9 mouse cellular contexts compared by ENCODE assay signal in the genomic region with DNA sequence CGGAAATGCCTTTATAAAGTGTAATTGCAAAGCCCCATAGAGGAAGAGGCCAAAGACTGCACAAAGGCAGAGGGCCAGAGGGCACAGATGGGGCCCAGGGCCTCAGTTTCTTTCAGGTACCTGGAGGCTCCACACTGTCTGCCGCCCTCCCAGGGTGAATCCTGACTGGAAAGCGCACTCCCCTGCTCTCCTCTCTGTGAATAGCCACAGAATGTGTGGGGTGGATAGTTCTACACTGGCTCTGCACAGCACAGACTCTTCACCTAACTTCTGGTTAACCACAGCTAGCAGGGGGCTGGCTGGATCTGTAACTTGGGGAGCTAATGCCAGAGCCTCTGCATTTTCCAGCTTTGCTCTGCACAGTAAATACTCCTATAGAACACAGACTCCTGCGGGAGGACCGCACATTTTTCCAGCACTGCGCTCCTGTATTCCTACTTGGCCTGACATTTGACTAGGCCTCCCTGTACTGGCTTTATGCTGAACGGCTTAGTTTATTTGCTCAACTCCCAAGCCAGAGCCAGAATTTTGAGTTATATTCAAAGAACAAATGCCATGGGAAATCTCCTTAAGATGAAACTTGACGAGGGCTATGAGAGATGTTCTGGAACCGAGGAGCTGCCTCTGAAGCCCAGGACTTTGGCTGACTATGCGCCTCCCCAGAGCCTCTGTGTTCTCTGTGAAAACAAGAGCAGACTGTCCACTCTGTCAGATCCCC. TPM values are rescaled to one million over a fixed set of nuclear protein-coding genes. Genes with fewer than 3 reads are reported as not detected.
A peak's percentile ranks its signal among the peaks of the same experiment; 100 is the strongest.
DNase-seq lines count a peak whose midpoint lies in the region; ATAC-seq and TF ChIP-seq lines count a peak whose summit lies in the region.
"Had no signal": no experiment of that assay in that cellular context is flagged by ENCODE, and none has a peak within 500 bp of the region (broad histone marks: within the 10 kb centered on the region; RNA-seq: fewer than 3 reads in every experiment).

No protein-coding gene starts in this region.

- H3K36me3 ChIP-seq in kidney, adult 2 months (ENCODE audit: control insufficient read depth, insufficient read depth, low read length) = no peaks in the 10 kb centered on the region
- H3K36me3 ChIP-seq in intestine, embryonic 14.5 days (ENCODE audit: control insufficient read depth, insufficient read depth, low read length) = no peaks in the 10 kb centered on the region
- no peaks in the 10 kb centered on the region for H3K36me3 ChIP-seq in neural tube, embryonic 15.5 days

- DNase-seq in kidney, postnatal 4 days = peak; percentile 29 to 37
- no peak for DNase-seq in kidney, adult 2 months
- DNase-seq in gastrocnemius, adult 2 months = peak; percentile 54
- peak; percentile 76 for DNase-seq in intestine, embryonic 14.5 days (ENCODE audit: low spot score)
- DNase-seq in right cerebral cortex, adult 18-20 months = no peak
- DNase-seq in layer of hippocampus, postnatal 25 days (ENCODE audit: extremely low spot score in 1 of 2, low spot score in 1 of 2) = no peak
- no peak for DNase-seq in right cerebral cortex, postnatal 10 days (ENCODE audit: low spot score in 2 of 2)

- H3K9me3 ChIP-seq in intestine, embryonic 14.5 days (ENCODE audit: control insufficient read depth, low read length) = no peaks in the 10 kb centered on the region
- no peaks in the 10 kb centered on the region for H3K9me3 ChIP-seq in neural tube, embryonic 15.5 days (replicated peaks)

- no peak overlapping the region for H3K27ac ChIP-seq in kidney, adult 2 months (ENCODE audit: insufficient read depth, low read depth, low read length)
- peak overlapping the region; percentile 85 for H3K27ac ChIP-seq in gastrocnemius, adult 2 months
- H3K27ac ChIP-seq in intestine, embryonic 14.5 days (ENCODE audit: low read depth) = peak overlapping the region; percentile 97
- H3K27ac ChIP-seq in neural tube, embryonic 15.5 days (replicated peaks) = peak overlapping the region; percentile 14; the same call in 1 of the 2 replicates

- intact Hi-C loops in gastrocnemius, adult 2 months (cut with DNase I) = no loop called here

- no peak overlapping the region for H3K4me3 ChIP-seq in kidney, adult 2 months (ENCODE audit: insufficient read depth, low read depth, low read length)
- no peak overlapping the region for H3K4me3 ChIP-seq in gastrocnemius, adult 2 months
- no peak overlapping the region for H3K4me3 ChIP-seq in intestine, embryonic 14.5 days (ENCODE audit: low read depth, low read length)
- H3K4me3 ChIP-seq in neural tube, embryonic 15.5 days (replicated peaks) = no peak overlapping the region

- TF ChIP-seq POLR2A in kidney, adult 2 months (IDR thresholded peaks at IDR 0.05; ENCODE audit: low read depth, low read length) = no peak

- no peak for TF ChIP-seq CTCF in kidney, adult 2 months (conservative IDR thresholded peaks at IDR 0.05; ENCODE audit: insufficient read depth, insufficient read length, low read depth, low read length)
- no peak for TF ChIP-seq CTCF in gastrocnemius, adult 2 months (IDR thresholded peaks at IDR 0.05)

- WGBS in kidney, adult 2 months = 73% methylated on average over 10 of the region's 10 CpGs
- WGBS in intestine, embryonic 14.5 days = 29% methylated on average over 10 of the region's 10 CpGs
- WGBS in neural tube, embryonic 15.5 days = 58% methylated on average over 10 of the region's 10 CpGs

- H3K4me2 ChIP-seq in intestine, embryonic 14.5 days (ENCODE audit: low read length) = peak overlapping the region; percentile 16; the same call in 1 of the 2 replicates
- no peak overlapping the region for H3K4me2 ChIP-seq in neural tube, embryonic 15.5 days

- H3K27me3 ChIP-seq in kidney, adult 2 months (replicated peaks; ENCODE audit: control insufficient read depth, insufficient read depth, low read length) = no peaks in the 10 kb centered on the region
- no peaks in the 10 kb centered on the region for H3K27me3 ChIP-seq in intestine, embryonic 14.5 days (replicated peaks; ENCODE audit: control insufficient read depth, insufficient read depth, low read length)
- H3K27me3 ChIP-seq in neural tube, embryonic 15.5 days (replicated peaks) = 0 out of 2 replicates have a peak, but pooled peaks cover 3% of the 10 kb centered on the region
- H3K27me3 ChIP-seq: CH12.LX had no signal

- H3K9ac ChIP-seq in intestine, embryonic 14.5 days (ENCODE audit: low read length) = no peak overlapping the region
- no peak overlapping the region for H3K9ac ChIP-seq in neural tube, embryonic 15.5 days (replicated peaks)

- H3K4me1 ChIP-seq in kidney, adult 2 months (ENCODE audit: control insufficient read depth, insufficient read depth, low read length) = no peaks in the 10 kb centered on the region
- peaks cover 46% of the 10 kb centered on the region for H3K4me1 ChIP-seq in intestine, embryonic 14.5 days (replicated peaks; ENCODE audit: control insufficient read depth, insufficient read depth, low read length)
- H3K4me1 ChIP-seq in neural tube, embryonic 15.5 days = peaks cover 8% of the 10 kb centered on the region

- peak; percentile 59 for ATAC-seq in intestine, embryonic 14.5 days (replicated peaks; ENCODE audit: low FRiP score, low TSS enrichment, low read depth)
- ATAC-seq in neural tube, embryonic 15.5 days (ENCODE audit: low FRiP score) = no peak

RNA-seq across cellular contexts. Expression of a gene that starts 18.8 kb away (rescaled TPM):
- polyA plus RNA-seq in kidney, adult 2 months (2012; rRNA removed) = 96.2 and 103 TPM in 2 replicates
- under 1 TPM; 0.61 to 0.81 TPM for total RNA-seq in gastrocnemius, adult 2 months (2021)
- polyA plus RNA-seq in intestine, embryonic 14.5 days (2014; fragmentation: Nextera tagmentation; extraction: Ambion mirVana) = 34.8 and 37.3 TPM in 2 replicates
- polyA plus RNA-seq in neural tube, embryonic 15.5 days (2015; fragmentation: Nextera tagmentation; extraction: Ambion mirVana) = 4.7 and 5.5 TPM in 2 replicates
- total RNA-seq in layer of hippocampus, postnatal 25 days (2021) = 10 to 100 TPM; 11.8 to 12.2 TPM

Comparison
In these comparisons a context has a peak if more than half of its experiments do, and no peak if none do; other contexts are left out.
1. DNase-seq: peak in kidney, postnatal 4 days (2 of 2), gastrocnemius, adult 2 months (single experiment) and intestine, embryonic 14.5 days (single experiment); none in kidney, adult 2 months (single experiment), right cerebral cortex, adult 18-20 months (single experiment), layer of hippocampus, postnatal 25 days (0 of 2) and right cerebral cortex, postnatal 10 days (0 of 2).